Mouse (Mus musculus) frontal cortex, postnatal 14 days (tissue): ENCODE data around the gene Usp49.
"Not testable (repeated sequence)": the region's sequence is repeated elsewhere in the genome, so short reads cannot be mapped to it uniquely, and the experiment has no call there.

ENCODE experiments used
- DNase-seq, 2 experiments: peaks; one replicate each; pipeline ENCODE4 v3.0.0; 2022; ENCODE audit warnings: low spot score in 2 of 2

The Usp49 gene

DNA sequence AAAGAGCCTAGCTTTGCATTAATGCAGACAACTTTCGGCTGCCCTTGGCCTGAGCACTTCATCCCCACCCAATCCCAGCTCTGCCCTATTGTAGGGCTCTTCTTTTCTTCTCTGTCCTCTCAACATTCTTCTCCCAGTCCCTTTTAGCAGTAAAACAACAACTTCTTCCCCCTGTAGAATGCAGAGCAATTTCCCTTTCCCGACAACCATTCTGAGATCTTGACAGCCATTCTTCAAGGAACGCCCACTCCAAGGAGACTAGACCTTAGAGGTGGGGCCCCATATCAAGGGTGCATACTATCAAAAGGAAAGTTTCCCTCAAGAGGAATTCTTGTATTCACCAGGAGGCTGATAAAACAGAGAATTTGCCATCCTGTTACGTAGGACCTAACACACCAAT lies 18.5 kb downstream of the Usp49 start:
- DNase-seq: no peak

DNA sequence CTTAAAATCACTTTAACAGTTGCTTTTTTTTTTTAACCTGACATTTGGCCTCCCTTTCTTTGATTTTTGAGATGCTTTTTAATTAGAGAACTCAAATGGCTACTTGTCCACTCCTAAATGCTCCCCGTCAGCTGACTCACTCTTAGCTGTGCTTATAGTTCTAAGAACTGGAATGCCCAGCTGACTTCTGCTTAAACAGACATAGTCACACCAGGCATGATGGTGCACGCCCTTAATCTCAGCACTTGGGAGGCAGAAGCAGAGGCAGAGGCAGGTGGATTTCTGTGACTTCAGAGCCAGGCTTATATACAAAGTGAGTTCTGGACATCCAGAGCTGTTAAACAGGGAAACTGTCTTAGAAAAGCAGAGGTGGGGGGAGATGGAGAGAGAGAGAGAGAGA lies 21.5 kb downstream of the Usp49 start:
- DNase-seq: no peak

DNA sequence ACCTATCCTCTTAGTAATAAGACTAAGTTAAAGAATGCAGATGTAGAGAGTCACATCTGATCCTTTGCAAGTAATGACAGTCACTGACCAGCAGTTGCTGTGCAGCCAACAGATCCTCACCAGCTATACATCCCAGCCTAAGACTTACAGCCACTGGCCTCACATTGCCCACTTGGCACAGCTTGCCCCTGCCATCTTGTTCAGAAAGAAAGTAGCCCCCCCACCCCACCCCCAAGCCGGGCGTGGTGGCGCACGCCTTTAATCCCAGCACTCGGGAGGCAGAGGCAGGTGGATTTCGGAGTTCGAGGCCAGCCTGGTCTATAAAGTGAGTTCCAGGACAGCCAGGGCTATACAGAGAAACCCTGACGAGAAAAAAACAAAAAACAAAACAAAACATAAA lies 23.9 kb downstream of the Usp49 start:
- not testable (repeated sequence) for DNase-seq

DNA sequence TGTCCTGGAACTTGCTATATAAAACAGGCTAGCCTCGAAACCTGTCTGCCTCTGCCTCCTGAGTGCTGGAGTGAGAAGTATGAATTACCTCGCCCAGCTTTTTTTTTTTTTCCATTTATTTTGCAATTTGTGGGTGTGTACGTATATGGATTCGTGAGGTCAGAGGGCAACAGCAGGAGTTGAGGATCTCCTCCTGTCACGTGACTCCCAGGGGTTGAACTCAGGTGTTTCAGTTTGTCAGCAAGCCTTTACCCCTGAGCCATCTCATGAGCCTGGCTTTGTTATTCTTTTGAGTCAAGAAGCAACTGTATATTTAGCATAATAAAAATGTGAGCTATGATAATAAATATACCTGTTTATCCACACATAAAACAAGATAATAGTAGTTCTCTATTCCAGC lies 25.2 kb downstream of the Usp49 start:
- DNase-seq: no peak

GRCm38 (mm10) chr17:47657901-47658300 lies 27.4 kb downstream of the Usp49 start:
- DNase-seq: no peak

GRCm38 (mm10) chr17:47658741-47659243 lies 28.3 kb downstream of the Usp49 start:
- no peak for DNase-seq

GRCm38 (mm10) chr17:47663009-47663713 lies 32.7 kb downstream of the Usp49 start:
- no peak for DNase-seq

- no peak for DNase-seq
Measured at GRCm38 (mm10) chr17:47664474-47664873, 34.0 kb downstream of the Usp49 start.

- no peak for DNase-seq
Measured at GRCm38 (mm10) chr17:47669166-47669565, 38.7 kb downstream of the Usp49 start.

GRCm38 (mm10) chr17:47671988-47672310 lies 41.5 kb downstream of the Usp49 start:
- DNase-seq: no peak

DNA sequence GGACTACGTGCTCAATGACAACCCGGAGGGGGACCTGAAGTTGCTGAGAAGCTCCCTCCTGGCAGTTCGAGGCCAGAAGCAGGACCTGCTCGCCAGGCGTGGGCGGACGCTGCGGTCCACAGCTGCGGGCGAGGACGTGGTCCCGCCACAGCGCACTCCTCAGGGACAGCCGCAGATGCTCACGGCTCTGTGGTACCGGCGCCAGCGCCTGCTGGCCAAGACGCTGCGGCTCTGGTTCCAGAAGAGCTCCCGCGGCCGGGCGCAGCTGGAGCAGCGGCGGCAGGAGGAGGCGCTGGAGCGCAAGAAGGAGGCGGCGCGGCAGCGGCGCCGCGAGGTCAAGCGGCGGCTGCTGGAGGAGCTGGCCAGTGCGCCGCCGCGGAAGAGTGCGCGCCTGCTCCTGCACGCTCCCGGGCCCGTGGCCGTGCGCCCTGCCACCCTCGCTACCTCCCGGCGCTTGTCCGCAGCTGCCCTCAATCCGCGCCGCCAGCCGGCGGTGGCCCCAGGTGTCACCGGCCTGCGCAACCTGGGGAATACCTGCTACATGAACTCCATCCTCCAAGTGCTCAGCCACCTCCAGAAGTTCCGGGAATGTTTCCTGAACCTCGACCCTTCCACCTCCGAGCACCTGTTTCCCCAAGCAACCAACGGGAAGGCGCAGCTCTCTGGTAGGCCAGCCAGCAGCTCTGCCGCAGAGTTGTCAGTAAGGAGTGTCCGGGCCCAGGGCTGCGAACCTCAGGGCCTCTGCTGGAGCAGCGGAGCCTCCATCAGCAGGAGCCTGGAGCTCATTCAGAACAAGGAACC lies 42.0 kb downstream of the Usp49 start:
- DNase-seq: no peak

GRCm38 (mm10) chr17:47676581-47676980 lies 46.1 kb downstream of the Usp49 start:
- peak in 1 of 2 experiments; percentile 81 for DNase-seq

GRCm38 (mm10) chr17:47678238-47678637 lies 47.7 kb downstream of the Usp49 start:
- DNase-seq: no peak

DNA sequence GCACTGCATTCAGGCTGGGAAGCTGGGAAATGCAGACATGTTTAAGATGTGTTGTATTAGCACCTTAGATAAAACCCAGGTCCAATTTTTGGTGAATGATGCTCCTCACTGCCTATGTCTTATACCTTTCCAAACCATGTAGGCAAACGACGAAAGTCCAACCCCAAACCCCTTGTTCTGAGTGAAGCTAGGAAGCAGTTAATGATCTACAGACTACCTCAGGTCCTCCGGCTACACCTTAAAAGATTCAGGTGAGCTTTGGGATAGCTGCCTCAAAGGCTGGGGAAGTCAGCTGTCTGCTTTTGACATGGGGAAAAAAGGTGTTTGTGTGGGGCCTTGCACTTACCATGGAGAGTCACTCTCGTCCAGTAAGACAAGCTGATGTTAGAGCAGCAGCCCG lies 48.2 kb downstream of the Usp49 start:
- no peak for DNase-seq

- DNase-seq: no peak
Measured at GRCm38 (mm10) chr17:47682836-47683235, 52.3 kb downstream of the Usp49 start.

DNA sequence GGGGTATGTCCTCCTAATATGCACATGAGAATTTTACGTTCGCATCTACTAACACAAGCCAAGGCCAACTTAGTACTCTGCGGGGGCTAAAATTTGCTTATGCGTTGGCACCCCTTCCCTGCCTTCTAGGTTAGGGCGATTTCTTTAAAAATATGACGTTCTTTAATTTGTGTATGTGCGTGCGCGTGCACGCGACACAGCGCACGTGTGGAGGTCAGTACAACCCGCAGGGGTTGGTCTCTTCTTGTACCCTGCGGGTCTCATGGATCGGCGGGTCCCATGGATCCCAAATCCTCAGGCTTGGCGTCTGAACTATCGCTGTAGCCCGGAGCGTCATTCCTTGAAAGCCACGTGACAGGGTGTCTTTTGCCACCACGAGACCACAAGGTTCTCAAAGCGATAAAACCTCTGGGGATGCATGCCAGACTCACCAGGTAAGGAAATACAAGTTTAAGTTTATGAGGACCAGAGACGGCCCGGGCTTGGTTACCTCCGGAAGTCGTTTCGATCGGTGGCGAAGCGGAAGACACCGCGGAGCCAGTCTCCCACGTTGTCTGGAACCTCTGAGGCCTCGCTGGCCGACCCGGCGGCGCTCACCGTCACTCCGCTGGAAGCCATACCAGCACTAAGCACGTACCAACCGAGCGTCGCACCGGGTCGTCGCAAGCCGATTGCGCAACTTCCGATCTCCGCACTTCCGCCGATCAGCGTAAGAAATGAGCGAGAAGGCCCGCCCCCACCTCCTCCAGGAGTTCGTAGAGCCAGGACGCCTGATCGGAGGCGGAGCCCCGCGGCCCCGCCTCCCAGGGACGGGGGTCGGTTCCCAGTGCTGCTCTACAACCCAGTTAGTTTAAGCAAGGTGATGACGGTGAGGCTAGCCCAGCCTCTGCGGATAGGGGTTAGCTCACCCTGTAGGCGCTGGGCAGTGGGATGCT lies 57.2 kb downstream of the Usp49 start:
- DNase-seq: peak; percentile 93

- DNase-seq: no peak
Measured at GRCm38 (mm10) chr17:47688344-47688607, 57.8 kb downstream of the Usp49 start, which contains the start of gene Tomm6. Gene Tomm6, minus strand, starts transcription at chr17:47688386.

DNA sequence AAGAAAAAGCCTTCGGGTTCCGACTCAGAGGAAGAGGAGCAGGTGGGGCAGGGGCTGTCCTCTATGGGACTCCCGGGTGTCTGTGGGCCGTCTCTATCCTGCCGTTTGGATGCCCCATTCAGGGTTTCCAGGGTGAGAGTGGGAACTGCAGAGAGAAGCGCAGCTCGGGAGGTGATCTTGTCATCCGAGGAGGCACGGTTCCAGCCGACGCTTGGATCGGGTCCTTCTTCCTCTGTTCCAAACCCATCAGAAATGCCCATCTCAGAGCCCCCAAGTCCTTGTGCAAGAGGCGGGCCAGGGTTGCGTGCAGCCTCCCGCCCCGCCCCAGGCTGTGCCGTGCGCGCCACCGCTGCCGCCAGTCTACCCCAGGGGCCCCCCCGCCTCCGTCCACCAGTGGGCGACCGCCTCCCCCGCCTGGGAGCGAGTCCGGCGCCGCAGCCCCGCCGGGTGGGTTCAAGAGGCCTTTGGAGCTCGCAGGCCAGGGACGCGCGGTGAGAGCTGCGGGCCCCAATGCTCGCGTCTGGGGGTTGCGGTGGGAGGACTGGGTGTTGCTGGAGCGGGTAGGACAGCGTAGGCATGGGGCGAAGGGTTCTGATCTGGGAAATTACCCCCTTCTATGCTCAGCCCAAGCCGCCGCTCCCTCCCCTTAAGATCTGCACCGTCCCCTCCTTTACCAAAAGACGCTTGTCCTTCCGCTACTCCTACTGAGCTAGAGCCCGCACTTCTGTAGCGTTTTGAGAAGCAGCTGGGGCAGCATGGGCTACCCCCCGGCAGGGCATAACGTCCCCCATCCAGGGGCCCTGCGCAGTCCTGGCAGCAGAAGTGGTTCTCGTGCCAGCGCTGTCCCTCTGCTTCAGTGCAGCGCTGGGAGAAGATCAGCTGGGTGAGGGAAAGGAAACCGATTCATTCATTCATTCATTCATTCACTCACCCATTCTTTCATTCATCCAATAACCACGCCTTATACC lies 58.4 kb downstream of the Usp49 start, which contains the start of gene Frs3:
Gene Frs3, plus strand, starts transcription at position 423 of the 968 bp plus-strand sequence.
- peak; percentile 61 to 69 for DNase-seq

GRCm38 (mm10) chr17:47689894-47690293 lies 59.4 kb downstream of the Usp49 start:
- DNase-seq: no peak

GRCm38 (mm10) chr17:47691650-47692049 lies 61.2 kb downstream of the Usp49 start:
- no peak for DNase-seq
